ENCODE assay signal across 19 mouse cellular contexts in genomic region chr6:72159861-72160395, GRCm38 (mm10).
"Had no signal": no experiment of that assay in that cellular context is flagged by ENCODE, and none has a peak within 500 bp of the region (broad histone marks: within the 10 kb centered on the region; RNA-seq: fewer than 3 reads in every experiment).

No protein-coding gene starts in this region.

- H3K4me2 ChIP-seq: kidney, embryonic 15.5 days; liver, embryonic 13.5 days; lung, embryonic 14.5 days; neural tube, embryonic 12.5 days; neural tube, embryonic 15.5 days had no signal

- H3K4me1 ChIP-seq: neural tube, embryonic 12.5 days had no signal

- H3K9me3 ChIP-seq: kidney, embryonic 15.5 days; liver, embryonic 13.5 days; neural tube, embryonic 12.5 days; neural tube, embryonic 15.5 days had no signal

- H3K27ac ChIP-seq: kidney, embryonic 15.5 days; left cerebral cortex, adult 2 months; liver, embryonic 13.5 days; neural tube, embryonic 12.5 days; neural tube, embryonic 15.5 days; stomach, postnatal 0 days had no signal

- H3K27me3 ChIP-seq: kidney, embryonic 15.5 days; liver, embryonic 13.5 days; neural tube, embryonic 12.5 days; neural tube, embryonic 15.5 days had no signal

- DNase-seq: kidney, adult 11 months; kidney, adult 8-10 months; kidney, postnatal 10 days; kidney, postnatal 36 days; layer of hippocampus, postnatal 36 days; liver, embryonic 13.5 days; midbrain, embryonic 14.5 days; right cerebral cortex, adult 18-20 months; right cerebral cortex, postnatal 14 days; right cerebral cortex, postnatal 4 days; thymus, adult 18-20 months; thymus, postnatal 36 days had no signal

- H3K4me3 ChIP-seq: kidney, embryonic 15.5 days; left cerebral cortex, adult 2 months; liver, embryonic 13.5 days; neural tube, embryonic 12.5 days; neural tube, embryonic 15.5 days had no signal

- ATAC-seq: lung, postnatal 0 days had no signal

- H3K9ac ChIP-seq: kidney, embryonic 15.5 days; liver, embryonic 13.5 days; lung, embryonic 14.5 days; neural tube, embryonic 12.5 days; neural tube, embryonic 15.5 days had no signal
